Mouse (Mus musculus): ENCODE measurements at regions not wholly inside any gene's neighbourhood (a gene's known extent, or its start where the extent isn't known, plus 50 kb on each side); places are given as distances from the start of the nearest gene placed in this dataset.

GRCm38 (mm10) chr6:94936206-94936605 lies 180.8 kb upstream of the Kbtbd8 start:
- TF ChIP-seq CTCF (IDR thresholded peaks at IDR 0.05; ENCODE audit: extremely low read depth, insufficient read depth, low read length) (no peak), POLR2A (IDR thresholded peaks at IDR 0.05; ENCODE audit: extremely low read depth, insufficient read depth, low read length) (no peak)

All from cortical plate, adult 2 months (tissue).